Mouse (Mus musculus): ENCODE results near the gene Camta1.

GRCm38 (mm10) chr4:151074817-151075216 is 786.9 kb downstream of the Camta1 start:
- TF ChIP-seq CTCF (IDR thresholded peaks at IDR 0.05; ENCODE audit: borderline replicate concordance, control insufficient read depth, extremely low read depth, insufficient read depth, low read length, poor library complexity): no peak
- TF ChIP-seq POLR2A (IDR thresholded peaks at IDR 0.05; ENCODE audit: control insufficient read depth, extremely low read depth, insufficient read depth, low read length, poor library complexity): no peak
